ENCODE assay signal across 28 mouse cellular contexts in genomic region chr19:25365698-25366097, GRCm38 (mm10).
A peak's percentile ranks its signal among the peaks of the same experiment; 100 is the strongest.
DNase-seq lines count a peak whose midpoint lies in the region; ATAC-seq and TF ChIP-seq lines count a peak whose summit lies in the region.
"Had no signal": no experiment of that assay in that cellular context is flagged by ENCODE, and none has a peak within 500 bp of the region (broad histone marks: within the 10 kb centered on the region; RNA-seq: fewer than 3 reads in every experiment).

No protein-coding gene starts in this region.

- no peaks in the 10 kb centered on the region for H3K27me3 ChIP-seq in heart, postnatal 0 days (ENCODE audit: control insufficient read depth, insufficient read depth, low read length)
- H3K27me3 ChIP-seq in heart, embryonic 11.5 days (ENCODE audit: control insufficient read depth, insufficient read depth, low read length) = no peaks in the 10 kb centered on the region
- H3K27me3 ChIP-seq in intestine, embryonic 15.5 days (replicated peaks) = no peaks in the 10 kb centered on the region
- H3K27me3 ChIP-seq in intestine, postnatal 0 days (replicated peaks; ENCODE audit: control insufficient read depth, insufficient read depth, low read length) = no peaks in the 10 kb centered on the region
- H3K27me3 ChIP-seq: CH12.LX; embryonic facial prominence, embryonic 13.5 days; embryonic facial prominence, embryonic 15.5 days; forebrain, embryonic 12.5 days; Patski had no signal

- H3K4me3 ChIP-seq in heart, postnatal 0 days (ENCODE audit: low read depth, low read length) = no peak overlapping the region
- no peak overlapping the region for H3K4me3 ChIP-seq in heart, embryonic 11.5 days (ENCODE audit: low read depth, low read length)
- no peak overlapping the region for H3K4me3 ChIP-seq in intestine, embryonic 15.5 days (replicated peaks)
- H3K4me3 ChIP-seq in intestine, postnatal 0 days (ENCODE audit: low read depth, low read length) = no peak overlapping the region
- H3K4me3 ChIP-seq: embryonic facial prominence, embryonic 13.5 days; embryonic facial prominence, embryonic 15.5 days; erythroblast, embryonic 14.5 days; forebrain, embryonic 10.5 days; forebrain, embryonic 12.5 days had no signal

- no peak for TF ChIP-seq EP300 in heart, postnatal 0 days (IDR thresholded peaks at IDR 0.05; ENCODE audit: low read depth)

- intact Hi-C loops in heart, postnatal 14 days (cut with DNase I) = no loop called here

- H3K27ac ChIP-seq in heart, postnatal 0 days (ENCODE audit: low read depth) = no peak overlapping the region
- H3K27ac ChIP-seq in heart, embryonic 11.5 days (ENCODE audit: low read depth, low read length) = no peak overlapping the region
- no peak overlapping the region for H3K27ac ChIP-seq in intestine, embryonic 15.5 days
- H3K27ac ChIP-seq in intestine, postnatal 0 days (ENCODE audit: low read depth, low read length) = no peak overlapping the region
- H3K27ac ChIP-seq: embryonic facial prominence, embryonic 13.5 days; embryonic facial prominence, embryonic 15.5 days; forebrain, embryonic 12.5 days had no signal

- no peak overlapping the region for H3K9ac ChIP-seq in heart, postnatal 0 days (replicated peaks; ENCODE audit: low read depth, low read length)
- no peak overlapping the region for H3K9ac ChIP-seq in heart, embryonic 11.5 days (ENCODE audit: low read depth, low read length)
- no peak overlapping the region for H3K9ac ChIP-seq in intestine, embryonic 15.5 days
- H3K9ac ChIP-seq in intestine, postnatal 0 days (ENCODE audit: low read depth, low read length) = no peak overlapping the region
- H3K9ac ChIP-seq: embryonic facial prominence, embryonic 13.5 days; embryonic facial prominence, embryonic 15.5 days; forebrain, embryonic 12.5 days had no signal

- no peak overlapping the region for H3K4me2 ChIP-seq in heart, postnatal 0 days (ENCODE audit: low read depth, low read length)
- no peak overlapping the region for H3K4me2 ChIP-seq in heart, embryonic 11.5 days
- H3K4me2 ChIP-seq in intestine, embryonic 15.5 days (replicated peaks) = no peak overlapping the region
- no peak overlapping the region; the same call in 1 of the 2 replicates for H3K4me2 ChIP-seq in intestine, postnatal 0 days (replicated peaks; ENCODE audit: low read depth)
- H3K4me2 ChIP-seq: embryonic facial prominence, embryonic 13.5 days; embryonic facial prominence, embryonic 15.5 days; forebrain, embryonic 12.5 days had no signal

- peak; percentile 75 for DNase-seq in heart, adult 11 months
- no peak for DNase-seq in heart, postnatal 14 days
- DNase-seq in heart, postnatal 0 days (ENCODE audit: low spot score) = no peak
- DNase-seq in ovary, postnatal 14 days (ENCODE audit: low spot score) = no peak
- DNase-seq: adrenal gland, adult 8-10 months; adrenal gland, postnatal 14 days; adrenal gland, postnatal 36 days; B cell, adult 2 months; cerebellum, adult 11-12 months; cerebellum, adult 2 months; cerebellum, adult 9-10 months; cerebellum, postnatal 10 days; cerebellum, postnatal 36 days; embryo, embryonic 11 days had no signal

- ATAC-seq in heart, postnatal 0 days (ENCODE audit: insufficient read depth, low read depth) = peak; percentile 45; the same call in 1 of the 2 replicates
- no peak for ATAC-seq in heart, embryonic 11.5 days (replicated peaks; ENCODE audit: insufficient number of reproducible peaks, low FRiP score, low TSS enrichment)
- peak; percentile 80 for ATAC-seq in intestine, embryonic 15.5 days
- peak; percentile 68; the same call in 1 of the 2 replicates for ATAC-seq in intestine, postnatal 0 days
- ATAC-seq: activated CD4-positive, CD25-positive, alpha-beta regulatory T cell, adult 4 months; CD4-positive, CD25-positive, alpha-beta regulatory T cell, adult 4 months; forebrain, embryonic 14.5 days had no signal

- 37% methylated on average over 5 of the region's 5 CpGs for WGBS in heart, postnatal 0 days
- 45% methylated on average over 5 of the region's 5 CpGs for WGBS in heart, embryonic 11.5 days (ENCODE audit: insufficient replicate concordance)
- 64% methylated on average over 5 of the region's 5 CpGs for WGBS in intestine, embryonic 15.5 days
- 44% methylated on average over 5 of the region's 5 CpGs for WGBS in intestine, postnatal 0 days

- H3K9me3 ChIP-seq in heart, postnatal 0 days (replicated peaks; ENCODE audit: control insufficient read depth, low read length) = no peaks in the 10 kb centered on the region
- no peaks in the 10 kb centered on the region for H3K9me3 ChIP-seq in heart, embryonic 11.5 days (replicated peaks; ENCODE audit: control insufficient read depth, low read length)
- H3K9me3 ChIP-seq in intestine, embryonic 15.5 days = no peaks in the 10 kb centered on the region
- H3K9me3 ChIP-seq in intestine, postnatal 0 days (ENCODE audit: control insufficient read depth) = no peaks in the 10 kb centered on the region
- H3K9me3 ChIP-seq: embryonic facial prominence, embryonic 13.5 days; embryonic facial prominence, embryonic 15.5 days; forebrain, embryonic 10.5 days; forebrain, embryonic 12.5 days had no signal

- no peaks in the 10 kb centered on the region for H3K36me3 ChIP-seq in heart, postnatal 0 days (replicated peaks; ENCODE audit: control insufficient read depth, insufficient read depth, low read length)
- H3K36me3 ChIP-seq in heart, embryonic 11.5 days (ENCODE audit: control insufficient read depth, insufficient read depth, low read length) = no peaks in the 10 kb centered on the region
- no peaks in the 10 kb centered on the region for H3K36me3 ChIP-seq in intestine, embryonic 15.5 days
- no peaks in the 10 kb centered on the region for H3K36me3 ChIP-seq in intestine, postnatal 0 days (ENCODE audit: control insufficient read depth, insufficient read depth)
- H3K36me3 ChIP-seq: embryonic facial prominence, embryonic 13.5 days; embryonic facial prominence, embryonic 15.5 days; forebrain, embryonic 10.5 days; forebrain, embryonic 12.5 days; G1E had no signal

- TF ChIP-seq CTCF in heart, postnatal 0 days (IDR thresholded peaks at IDR 0.05; ENCODE audit: low read depth) = no peak
- no peak for TF ChIP-seq CTCF in intestine, postnatal 0 days (IDR thresholded peaks at IDR 0.05; ENCODE audit: low read depth)

- peaks cover 32% of the 10 kb centered on the region for H3K4me1 ChIP-seq in heart, postnatal 0 days (ENCODE audit: control insufficient read depth, insufficient read depth)
- H3K4me1 ChIP-seq in heart, embryonic 11.5 days (ENCODE audit: control insufficient read depth, insufficient read depth, low read length) = peaks cover 31% of the 10 kb centered on the region
- no peaks in the 10 kb centered on the region for H3K4me1 ChIP-seq in intestine, embryonic 15.5 days (replicated peaks)
- H3K4me1 ChIP-seq in intestine, postnatal 0 days (replicated peaks; ENCODE audit: control insufficient read depth, insufficient read depth, low read length) = no peaks in the 10 kb centered on the region
